Mouse (Mus musculus) neural tube, embryonic 11.5 days (tissue): Measurements from ENCODE around the gene Golga5. TPM values are rescaled to one million over a fixed set of nuclear protein-coding genes. Genes with fewer than 3 reads are reported as not detected.

Source experiments
- ATAC-seq: fragments of 200-750 bp; cut with Nextera tagmentation; 2 replicates; pipeline ENCODE4 v1.8.0; 2017; ENCODE audit warnings: moderate number of reproducible peaks, mild to moderate bottlenecking, moderate TSS enrichment, moderate library complexity; ENCODE audit not compliant: insufficient read depth, low FRiP score, low TSS enrichment
- DNase-seq: peaks from one replicate; pipeline ENCODE4 v3.0.0-alpha.2; 2015; ENCODE audit warnings: low spot score
- H3K27ac ChIP-seq: fragments of 300-500 bp; sonication (generic); 2 replicates; pipeline ENCODE4 v1.5.1; 2014; ENCODE audit warnings: low read depth, mild to moderate bottlenecking, low read length
- H3K27me3 ChIP-seq: fragments of 300-500 bp; sonication (generic); 2 replicates; pipeline ENCODE4 v1.6.1; 2014; ENCODE audit warnings: mild to moderate bottlenecking, low read length, mixed read lengths; ENCODE audit not compliant: control insufficient read depth, insufficient read depth
- H3K36me3 ChIP-seq: fragments of 300-500 bp; sonication (generic); 2 replicates; pipeline ENCODE4 v1.6.1; 2014; ENCODE audit warnings: mild to moderate bottlenecking, low read length, moderate library complexity, mixed read lengths; ENCODE audit not compliant: control insufficient read depth, insufficient read depth
- H3K4me1 ChIP-seq: fragments of 300-500 bp; sonication (generic); 2 replicates; pipeline ENCODE4 v1.6.1; 2014; ENCODE audit warnings: low read length, mixed read lengths; ENCODE audit not compliant: control insufficient read depth, insufficient read depth
- H3K4me2 ChIP-seq: fragments of 300-500 bp; sonication (generic); 2 replicates; pipeline ENCODE4 v1.6.1; 2014; ENCODE audit warnings: low read depth, mild to moderate bottlenecking, moderate library complexity
- H3K4me3 ChIP-seq: fragments of 300-500 bp; sonication (generic); 2 replicates; pipeline ENCODE4 v1.5.1; 2014; ENCODE audit warnings: low read depth, low read length
- H3K9ac ChIP-seq: fragments of 300-500 bp; sonication (generic); 2 replicates; pipeline ENCODE4 v1.6.1; 2014; ENCODE audit warnings: mild to moderate bottlenecking, low read length
- H3K9me3 ChIP-seq: fragments of 300-500 bp; sonication (generic); 2 replicates; pipeline ENCODE4 v1.6.1; 2016; ENCODE audit warnings: low read length; ENCODE audit not compliant: control insufficient read depth
- WGBS: fragments of 180-500 bp; shearing (Covaris S2); extraction: QIAGEN DNeasy Blood & Tissue Kit; methylation state at CpG from one replicate; pipeline ENCODE4 v1.1.7; 2014; 5-methylcytosine and 5-hydroxymethylcytosine counted together
- polyA plus RNA-seq: library from polyadenylated mRNA; unstranded; fragments of >200 nt; fragmentation: Nextera tagmentation; extraction: Ambion mirVana; gene quantifications from 2 replicates; pipeline ENCODE4 v1.2.1, GENCODE M21; 2014

The Golga5 gene
- polyA plus RNA-seq, 1 experiment from 2014 or later, result 33.6 TPM

DNA sequence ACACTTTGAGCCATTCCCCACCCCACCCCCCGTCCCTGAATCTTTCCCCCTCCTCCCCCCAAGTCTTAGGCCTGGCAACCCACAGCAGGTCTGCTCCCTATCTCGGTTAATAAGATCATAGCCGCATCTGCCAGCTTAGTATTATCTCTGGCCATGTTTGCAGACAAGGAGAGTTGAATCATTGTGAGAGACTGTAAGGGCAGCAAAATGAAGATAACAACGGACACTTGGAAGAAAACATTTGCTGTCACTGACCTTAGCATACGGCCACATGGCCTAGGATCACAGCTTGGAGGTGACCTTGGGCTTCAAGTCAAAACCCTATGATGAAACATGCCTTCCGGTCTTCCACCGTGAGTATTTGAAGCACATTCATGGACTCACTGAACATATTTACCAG is 28.4 kb upstream of the Golga5 start:
- DNase-seq (no peak), ATAC-seq (no peak)
- Histone ChIP-seq H3K4me2 (no peak overlapping the region), H3K9me3 (no peaks in the 10 kb centered on the region), H3K36me3 (no peaks in the 10 kb centered on the region), H3K27ac (no peak overlapping the region), H3K27me3 (no peaks in the 10 kb centered on the region), H3K9ac (no peak overlapping the region), H3K4me3 (no peak overlapping the region), H3K4me1 (0 out of 2 replicates have a peak, but pooled peaks cover 4% of the 10 kb centered on the region)
- WGBS, result 81% methylated on average over 7 of the region's 7 CpGs

DNA sequence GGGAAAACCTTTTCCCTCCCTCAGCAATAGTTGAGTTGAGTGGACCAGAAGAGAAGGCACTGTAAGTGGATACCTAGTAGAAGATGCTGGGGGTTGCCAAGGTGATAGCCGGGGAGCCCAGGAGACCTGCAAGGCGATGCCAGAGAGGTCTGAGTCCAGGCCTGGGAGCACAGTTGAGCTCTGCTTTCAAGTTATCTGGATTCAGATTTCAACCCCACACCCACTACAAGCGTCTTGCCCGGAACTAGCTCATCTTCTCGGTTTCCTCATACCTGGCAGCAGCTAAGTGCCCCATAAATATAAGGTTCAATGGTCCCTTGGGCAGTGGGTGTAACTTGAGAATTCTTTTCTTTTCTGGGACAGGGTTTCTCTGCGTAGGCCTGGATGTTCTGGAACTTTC is 27.8 kb upstream of the Golga5 start:
- no peak overlapping the region for H3K9ac ChIP-seq
- 0 out of 2 replicates have a peak, but pooled peaks cover 4% of the 10 kb centered on the region for H3K4me1 ChIP-seq
- no peak overlapping the region for H3K27ac ChIP-seq
- H3K4me2 ChIP-seq, result no peak overlapping the region
- DNase-seq (no peak), ATAC-seq (no peak)
- H3K9me3 ChIP-seq, result no peaks in the 10 kb centered on the region
- no peak overlapping the region for H3K4me3 ChIP-seq
- no peaks in the 10 kb centered on the region for H3K36me3 ChIP-seq
- H3K27me3 ChIP-seq, result no peaks in the 10 kb centered on the region
- 83% methylated on average over 6 of the region's 6 CpGs for WGBS

DNA sequence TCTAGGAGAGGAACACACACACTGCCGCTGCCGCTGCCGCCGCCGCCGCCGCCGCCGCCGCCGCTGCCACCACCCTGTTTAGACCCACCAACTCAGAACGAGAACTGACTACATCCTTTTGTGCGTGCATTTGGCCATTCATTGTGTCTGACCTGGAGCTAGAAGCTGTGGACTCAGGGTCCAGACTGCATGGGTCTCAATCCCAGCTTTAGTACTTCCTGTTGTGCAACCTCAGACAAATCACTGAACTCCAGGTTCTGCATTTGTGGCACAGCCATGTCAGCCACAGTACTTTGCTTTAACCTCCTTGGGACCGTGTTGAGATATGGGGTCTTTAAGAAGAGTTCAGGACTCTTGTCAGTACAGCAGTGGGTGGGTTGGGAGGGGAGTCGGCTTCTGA is 26.3 kb upstream of the Golga5 start:
- DNase-seq (no peak), ATAC-seq (no peak)
- no peaks in the 10 kb centered on the region for H3K27me3 ChIP-seq
- no peaks in the 10 kb centered on the region for H3K9me3 ChIP-seq
- no peak overlapping the region for H3K27ac ChIP-seq
- H3K4me1 ChIP-seq, result 0 out of 2 replicates have a peak, but pooled peaks cover 4% of the 10 kb centered on the region
- H3K4me3 ChIP-seq, result no peak overlapping the region
- H3K9ac ChIP-seq, result no peak overlapping the region
- H3K4me2 ChIP-seq, result no peak overlapping the region
- H3K36me3 ChIP-seq, result no peaks in the 10 kb centered on the region
- 88% methylated on average over 15 of the region's 15 CpGs for WGBS

DNA sequence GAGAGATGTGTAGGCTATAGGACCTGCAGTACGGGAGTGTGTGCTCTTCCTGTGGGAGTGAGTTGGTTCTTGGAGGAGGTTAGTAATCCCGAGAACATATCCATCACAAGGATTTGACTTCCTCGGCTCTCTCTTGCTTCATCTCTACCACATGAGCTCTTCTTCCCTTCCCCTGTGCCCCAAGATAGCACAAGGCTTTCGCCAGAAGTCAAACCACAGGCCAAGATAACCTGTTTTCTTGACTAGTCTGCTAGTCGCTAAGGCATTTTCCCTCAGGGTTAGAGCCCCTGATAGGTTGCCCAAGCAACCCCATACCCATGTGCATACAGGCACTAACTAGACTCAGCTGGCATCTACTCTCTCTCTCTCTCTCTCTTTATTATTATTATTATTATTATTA is 25.3 kb upstream of the Golga5 start:
- no peak for ATAC-seq
- H3K27me3 ChIP-seq, result no peaks in the 10 kb centered on the region
- H3K9ac ChIP-seq, result no peak overlapping the region
- H3K4me3 ChIP-seq, result no peak overlapping the region
- no peak for DNase-seq
- no peaks in the 10 kb centered on the region for H3K36me3 ChIP-seq
- H3K4me1 ChIP-seq, result 0 out of 2 replicates have a peak, but pooled peaks cover 2% of the 10 kb centered on the region
- H3K4me2 ChIP-seq, result no peak overlapping the region
- 85% methylated on average over 5 of the region's 5 CpGs for WGBS
- no peaks in the 10 kb centered on the region for H3K9me3 ChIP-seq
- H3K27ac ChIP-seq, result no peak overlapping the region

DNA sequence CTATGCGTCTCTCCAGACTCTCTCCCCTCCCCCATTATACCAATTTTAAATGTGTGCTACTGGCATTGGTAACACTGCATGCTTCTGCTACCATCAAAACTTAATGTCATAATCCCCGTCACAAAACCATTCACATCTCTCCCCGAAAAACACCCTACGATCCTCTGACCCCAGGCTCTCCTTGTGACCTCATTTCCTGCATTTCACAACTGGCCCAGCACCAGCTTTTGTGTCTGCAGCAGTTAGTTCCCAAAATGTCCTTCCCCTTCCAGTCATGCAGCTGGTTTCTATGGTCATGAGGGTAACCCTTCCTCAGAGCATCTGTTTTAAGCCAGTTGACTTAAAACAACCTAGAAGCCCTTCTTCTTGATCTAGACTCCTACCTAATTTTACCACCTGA is 23.5 kb upstream of the Golga5 start:
- no peak for DNase-seq
- Histone ChIP-seq H3K9me3 (no peaks in the 10 kb centered on the region), H3K9ac (no peak overlapping the region), H3K36me3 (no peaks in the 10 kb centered on the region), H3K27me3 (no peaks in the 10 kb centered on the region), H3K27ac (no peak overlapping the region), H3K4me3 (no peak overlapping the region), H3K4me1 (no peaks in the 10 kb centered on the region), H3K4me2 (no peak overlapping the region)
- ATAC-seq, result no peak
- WGBS, result 79% methylated on average over 4 of the region's 4 CpGs

DNA sequence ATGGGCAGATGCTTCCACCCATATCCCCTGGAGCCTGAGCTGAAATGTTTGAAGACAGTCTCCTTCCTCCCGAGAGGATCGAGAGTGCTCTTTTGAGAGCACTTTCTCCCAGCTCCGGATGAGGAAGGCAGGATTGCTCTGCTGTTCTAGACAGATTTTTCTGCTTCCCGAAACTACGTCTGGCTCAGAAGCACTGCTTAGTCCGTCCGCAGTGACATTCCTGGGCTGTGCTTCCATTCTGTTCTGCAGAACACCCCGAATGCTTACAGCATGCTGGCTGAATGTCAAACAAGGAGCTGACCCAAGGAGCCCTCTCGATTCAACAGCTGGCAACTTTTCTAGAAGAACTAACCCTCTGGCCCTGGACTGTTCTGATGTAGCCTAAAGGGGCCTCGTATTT is 18.5 kb upstream of the Golga5 start:
- no peak overlapping the region for H3K4me3 ChIP-seq
- no peaks in the 10 kb centered on the region for H3K9me3 ChIP-seq
- ATAC-seq (no peak), DNase-seq (no peak)
- no peaks in the 10 kb centered on the region for H3K27me3 ChIP-seq
- H3K36me3 ChIP-seq, result no peaks in the 10 kb centered on the region
- no peaks in the 10 kb centered on the region for H3K4me1 ChIP-seq
- H3K4me2 ChIP-seq, result no peak overlapping the region
- 75% methylated on average over 10 of the region's 10 CpGs for WGBS
- no peak overlapping the region for H3K9ac ChIP-seq
- no peak overlapping the region for H3K27ac ChIP-seq

DNA sequence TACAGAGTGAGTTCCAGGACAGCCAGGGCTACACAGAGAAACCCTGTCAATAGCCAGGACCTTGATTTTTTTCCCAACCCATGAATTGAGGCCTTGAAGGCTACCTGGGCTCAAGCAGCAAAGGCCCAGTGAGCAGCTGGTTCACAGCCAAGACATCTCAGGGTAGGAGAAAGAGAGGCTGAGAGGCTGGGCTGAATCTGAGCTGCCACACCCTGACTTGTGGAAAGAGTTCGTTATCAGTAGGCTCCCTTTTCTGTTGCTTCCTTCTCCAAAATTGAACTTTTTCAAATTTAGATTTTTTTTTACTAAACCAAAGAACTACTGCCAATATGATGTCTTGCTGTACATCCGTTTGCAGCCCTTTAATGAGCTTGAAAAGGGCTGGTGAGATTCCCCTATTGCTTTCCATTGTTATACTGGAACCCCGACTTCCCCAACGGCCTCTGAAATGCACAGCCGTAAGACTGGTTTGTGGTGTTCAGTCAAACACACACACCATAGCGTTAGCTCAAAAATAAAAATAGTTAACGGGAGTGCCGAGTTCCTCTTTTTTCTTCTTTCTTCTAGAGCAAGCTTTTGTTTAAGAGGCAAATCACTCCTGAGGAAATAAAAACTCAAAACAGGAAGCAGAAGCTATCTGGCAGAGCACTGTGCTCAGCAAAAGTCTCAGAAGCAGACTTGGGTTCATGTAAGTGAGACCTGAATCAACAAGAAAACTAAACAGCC is 17.6 kb upstream of the Golga5 start:
- no peak overlapping the region for H3K27ac ChIP-seq
- H3K27me3 ChIP-seq, result no peaks in the 10 kb centered on the region
- H3K4me1 ChIP-seq, result no peaks in the 10 kb centered on the region
- ATAC-seq, result no peak
- no peak overlapping the region for H3K4me3 ChIP-seq
- no peaks in the 10 kb centered on the region for H3K9me3 ChIP-seq
- no peak for DNase-seq
- H3K4me2 ChIP-seq, result no peak overlapping the region
- H3K9ac ChIP-seq, result no peak overlapping the region
- no peaks in the 10 kb centered on the region for H3K36me3 ChIP-seq
- 85% methylated on average over 8 of the region's 8 CpGs for WGBS

DNA sequence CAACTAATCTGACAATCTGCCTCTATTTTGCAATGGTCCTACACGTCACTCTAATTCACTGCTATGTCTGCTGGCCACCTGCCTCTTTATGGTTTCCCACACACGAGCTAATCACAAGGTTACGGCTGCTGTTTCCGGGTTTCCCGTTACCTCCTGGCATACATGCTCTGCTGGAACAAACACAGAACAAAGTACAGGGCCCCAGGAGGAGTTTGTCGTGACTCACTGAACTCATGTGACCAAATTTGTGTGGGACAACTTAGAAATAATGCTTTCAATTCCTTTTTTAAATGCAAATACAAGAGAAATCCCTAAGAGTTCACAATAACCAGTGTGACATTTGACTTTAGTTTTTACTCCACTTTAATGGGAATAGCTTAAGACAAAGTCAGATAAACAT is 15.4 kb upstream of the Golga5 start:
- Histone ChIP-seq H3K27me3 (no peaks in the 10 kb centered on the region), H3K4me2 (no peak overlapping the region), H3K4me1 (no peaks in the 10 kb centered on the region), H3K36me3 (no peaks in the 10 kb centered on the region), H3K27ac (no peak overlapping the region), H3K4me3 (no peak overlapping the region), H3K9me3 (no peaks in the 10 kb centered on the region), H3K9ac (no peak overlapping the region)
- DNase-seq (no peak), ATAC-seq (no peak)
- 54% methylated on average over 6 of the region's 6 CpGs for WGBS

DNA sequence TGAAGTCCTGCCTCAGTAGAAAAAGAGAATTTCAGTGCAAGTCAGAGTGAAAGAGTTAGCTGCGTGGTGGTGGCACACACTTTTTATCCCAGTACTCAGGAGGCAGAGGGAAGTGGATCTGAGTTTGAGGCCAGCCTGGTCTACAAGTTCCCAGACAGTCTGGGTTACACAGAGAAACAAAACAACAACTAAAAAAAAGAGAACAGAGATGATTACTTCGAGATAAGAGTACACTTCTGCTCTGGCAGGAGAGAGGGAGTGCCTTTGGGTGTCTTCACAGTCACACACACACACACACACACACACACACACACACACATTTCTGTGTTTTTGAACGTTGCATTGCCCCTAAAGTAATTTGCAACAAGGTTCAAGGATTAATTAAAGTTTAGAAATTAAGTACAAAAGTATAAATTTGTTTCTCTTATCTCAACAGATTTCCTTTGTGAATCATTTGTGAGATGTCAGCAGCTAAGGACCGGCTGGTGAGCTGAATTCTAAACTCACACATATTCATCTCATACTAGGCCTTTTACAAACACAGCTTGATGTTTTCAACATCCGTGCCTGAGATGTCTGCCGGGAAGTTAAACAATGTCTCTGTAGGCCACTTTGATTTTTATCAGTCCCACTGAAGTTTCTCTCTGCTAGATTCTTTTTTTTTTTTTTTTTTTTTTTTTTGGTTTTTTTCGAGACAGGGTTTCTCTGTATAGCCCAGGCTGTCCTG is 12.3 kb upstream of the Golga5 start:
- Histone ChIP-seq H3K9ac (no peak overlapping the region), H3K4me1 (no peaks in the 10 kb centered on the region), H3K36me3 (no peaks in the 10 kb centered on the region), H3K27ac (no peak overlapping the region), H3K4me3 (no peak overlapping the region), H3K4me2 (no peak overlapping the region), H3K27me3 (no peaks in the 10 kb centered on the region), H3K9me3 (no peaks in the 10 kb centered on the region)
- DNase-seq, result no peak
- no peak for ATAC-seq
- WGBS, result 84% methylated on average over 7 of the region's 7 CpGs
